Mouse (Mus musculus) liver, postnatal 0 days (tissue): Measurements from ENCODE around the gene Shisa5.

ENCODE experiments used
- CTCF ChIP-seq: sonication (generic); IDR thresholded peaks from 2 replicates; pipeline ENCODE4 v1.5.1; 2016; ENCODE audit warnings: antibody characterized with exemption, low read depth
- EP300 ChIP-seq: IDR thresholded peaks from 2 replicates; pipeline ENCODE4 v1.6.1; 2016; ENCODE audit warnings: antibody characterized with exemption, low read depth, mild to moderate bottlenecking

- TF ChIP-seq EP300 (no peak), CTCF (no peak)
Observed at GRCm38 (mm10) chr9:109053366-109053765, 15.0 kb downstream of the Shisa5 start.
